Mouse (Mus musculus): ENCODE data around the gene Ang4.
"Not testable (repeated sequence)": the region's sequence is repeated elsewhere in the genome, so short reads cannot be mapped to it uniquely, and the experiment has no call there.

Ang4 gene

GRCm38 (mm10) chr14:51773490-51773889 lies at the start of gene Ang4:
Gene Ang4 (minus strand): TSS chr14:51773590.
- no peak for DNase-seq (ENCODE audit: low read depth)

DNA sequence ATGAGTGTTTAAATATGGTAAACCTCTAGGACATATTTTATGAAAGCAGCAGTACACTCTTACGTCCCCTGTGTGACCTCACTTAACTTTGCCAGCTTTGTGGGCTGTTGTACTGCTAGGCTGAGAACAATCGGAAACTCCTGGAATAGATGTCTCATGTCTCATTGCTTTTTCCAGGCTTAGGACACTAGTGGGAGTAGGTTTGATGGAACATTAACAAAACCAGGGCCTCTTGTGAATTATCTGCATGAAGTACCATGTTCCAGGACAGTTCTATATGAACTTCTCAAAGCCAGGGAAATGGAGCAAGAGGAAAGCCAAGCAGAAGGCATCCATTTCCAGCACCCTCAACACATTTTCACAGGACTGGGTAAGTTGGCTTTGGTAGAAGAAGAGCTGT lies 26.4 kb upstream of the Ang4 start, which contains the start of gene AY358078:
Gene AY358078 (plus strand): TSS at position 301 of the 400 bp plus-strand sequence.
- no peak for DNase-seq (ENCODE audit: low read depth)

GRCm38 (mm10) chr14:51794106-51794505 lies 20.7 kb upstream of the Ang4 start:
- no peak for DNase-seq (ENCODE audit: low read depth)

DNA sequence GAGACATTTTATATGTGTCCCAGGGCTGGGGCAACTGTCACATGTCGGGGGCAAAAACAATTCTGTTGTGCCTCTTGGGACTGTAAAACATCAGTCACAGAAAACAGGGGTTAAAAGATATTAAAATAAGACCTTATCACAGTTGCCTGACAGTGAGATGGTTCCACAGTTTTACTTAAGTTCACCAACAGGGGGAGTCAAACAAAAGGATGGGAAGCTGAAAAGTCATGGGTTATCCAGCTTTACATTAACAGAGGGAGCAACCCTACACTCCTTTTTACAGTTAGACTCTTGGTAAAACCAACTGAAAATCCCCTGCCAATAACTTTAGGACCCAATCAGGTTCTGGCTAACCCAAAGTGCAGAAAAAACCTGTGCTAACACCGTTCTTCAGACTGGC lies 15.8 kb upstream of the Ang4 start:
- DNase-seq (ENCODE audit: low read depth): no peak

GRCm38 (mm10) chr14:51787061-51787460 lies 13.7 kb upstream of the Ang4 start:
- DNase-seq (ENCODE audit: low read depth): no peak

- no peak for DNase-seq (ENCODE audit: low read depth)
Measured at GRCm38 (mm10) chr14:51786335-51786734, 12.9 kb upstream of the Ang4 start.

DNA sequence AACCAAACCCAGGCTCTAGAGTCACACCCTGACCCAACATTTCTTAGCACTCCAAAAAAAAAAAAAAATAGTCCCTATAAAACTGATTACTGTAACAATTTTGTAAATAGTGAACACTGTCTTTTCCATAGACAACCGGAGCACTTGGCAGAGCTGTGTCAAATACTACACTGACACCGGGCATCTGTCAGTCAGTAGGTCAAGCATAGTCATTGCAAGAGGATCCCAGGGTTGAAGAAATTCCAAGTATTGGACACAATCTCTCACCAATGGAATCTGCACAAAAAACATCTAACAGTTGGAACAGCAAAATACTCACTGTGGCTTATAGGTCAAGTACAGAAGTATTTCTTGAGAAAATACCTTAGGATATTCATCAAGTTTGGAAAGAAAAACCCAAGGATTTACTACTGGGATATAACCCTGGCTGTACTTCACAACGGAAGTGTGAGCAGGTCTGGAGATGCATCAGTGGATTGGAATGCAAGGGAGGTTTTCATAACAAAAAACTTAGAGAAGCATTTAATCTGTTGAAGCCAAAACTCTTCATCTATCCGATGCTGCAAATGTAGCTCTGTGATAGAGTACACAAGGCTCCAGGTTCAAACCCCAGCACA lies 5.6 kb upstream of the Ang4 start:
- no peak for DNase-seq (ENCODE audit: low read depth)

GRCm38 (mm10) chr14:51777791-51778190 lies 4.4 kb upstream of the Ang4 start:
- DNase-seq (ENCODE audit: low read depth): no peak

DNA sequence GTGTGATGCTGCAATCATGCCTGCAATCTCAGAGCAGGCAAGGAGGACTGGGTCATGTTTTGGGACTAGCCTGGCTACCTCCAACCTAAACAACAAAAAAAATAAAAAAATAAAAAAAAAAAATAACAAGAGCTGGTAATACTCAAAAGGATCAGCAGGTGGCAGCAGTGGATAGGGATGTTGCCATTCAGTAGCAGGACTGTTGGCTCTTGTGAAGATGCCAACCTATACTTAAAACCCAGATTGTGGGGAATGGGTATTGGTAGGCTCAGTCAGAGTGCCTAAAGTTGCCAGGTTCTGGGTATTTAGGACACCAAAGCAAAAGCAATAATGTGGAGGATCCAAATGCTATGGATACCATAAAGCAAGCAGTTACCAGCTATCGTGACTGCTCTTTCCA lies 2.0 kb downstream of the Ang4 start:
- not testable (repeated sequence) for DNase-seq (ENCODE audit: low read depth)

DNA sequence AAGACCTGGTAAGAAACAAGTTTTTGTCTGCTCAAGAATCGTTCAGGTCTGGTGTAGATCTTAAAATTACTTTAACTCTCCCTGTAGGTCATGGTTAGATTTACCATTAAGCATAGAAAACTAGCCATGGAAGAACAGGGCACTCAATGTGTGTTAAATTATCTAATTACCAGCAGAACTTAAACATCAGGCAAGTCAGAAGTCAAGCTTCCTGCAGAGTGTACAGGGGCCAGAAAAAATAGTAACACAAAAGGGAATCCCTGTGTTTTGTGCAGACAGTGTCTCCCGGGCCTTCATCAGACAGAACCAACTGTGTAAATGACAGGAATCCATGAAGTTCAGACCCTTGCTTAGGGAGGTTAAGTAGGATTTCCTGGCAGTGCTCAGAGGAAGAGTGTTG lies 17.4 kb downstream of the Ang4 start:
- DNase-seq (ENCODE audit: low read depth): no peak

GRCm38 (mm10) chr14:51740347-51741170 lies 32.8 kb downstream of the Ang4 start:
- no peak for DNase-seq (ENCODE audit: low read depth)

DNA sequence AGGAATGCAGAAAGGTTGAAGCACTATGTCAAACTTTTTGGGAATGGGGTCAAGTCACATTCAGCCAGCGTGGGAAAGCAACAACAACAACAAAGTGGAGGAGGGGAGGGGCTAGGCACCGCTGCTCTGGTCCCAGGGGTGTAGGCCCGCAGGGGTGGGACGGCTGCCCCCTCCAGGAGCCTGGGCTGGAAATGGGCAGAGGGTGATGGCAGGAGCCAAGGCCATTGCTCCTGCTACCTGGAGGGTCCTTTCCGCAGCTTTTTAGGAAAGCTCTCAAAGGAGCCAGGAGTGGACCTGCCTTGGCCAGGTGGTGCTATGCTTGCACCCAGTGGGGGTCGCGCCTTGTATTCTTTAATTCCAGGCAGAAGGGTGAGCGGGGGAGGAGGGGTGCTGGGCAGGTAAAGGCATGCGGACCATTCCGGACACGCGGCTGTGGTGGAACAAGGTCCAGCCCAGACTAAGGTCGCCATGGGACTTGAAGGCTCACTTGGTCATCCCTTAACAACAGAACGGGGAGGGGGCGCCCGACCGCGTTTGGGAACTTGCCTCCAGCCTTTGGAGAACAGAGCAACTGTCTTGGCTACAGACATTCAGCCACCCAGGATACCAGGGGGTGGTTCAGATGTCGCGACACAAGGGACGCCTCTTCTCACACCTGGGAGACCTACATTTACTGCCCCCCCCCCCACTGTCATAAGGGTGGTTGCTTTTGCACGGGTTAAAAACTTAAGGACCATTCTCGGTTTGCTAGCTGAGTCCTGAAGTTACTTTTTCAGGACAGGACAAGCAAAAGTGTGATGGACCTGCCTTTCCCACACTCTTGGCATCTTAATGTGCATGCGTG lies 34.0 kb downstream of the Ang4 start:
- DNase-seq (ENCODE audit: low read depth): no peak

- DNase-seq (ENCODE audit: low read depth): no peak
Measured at GRCm38 (mm10) chr14:51738411-51739149, 34.8 kb downstream of the Ang4 start.

DNA sequence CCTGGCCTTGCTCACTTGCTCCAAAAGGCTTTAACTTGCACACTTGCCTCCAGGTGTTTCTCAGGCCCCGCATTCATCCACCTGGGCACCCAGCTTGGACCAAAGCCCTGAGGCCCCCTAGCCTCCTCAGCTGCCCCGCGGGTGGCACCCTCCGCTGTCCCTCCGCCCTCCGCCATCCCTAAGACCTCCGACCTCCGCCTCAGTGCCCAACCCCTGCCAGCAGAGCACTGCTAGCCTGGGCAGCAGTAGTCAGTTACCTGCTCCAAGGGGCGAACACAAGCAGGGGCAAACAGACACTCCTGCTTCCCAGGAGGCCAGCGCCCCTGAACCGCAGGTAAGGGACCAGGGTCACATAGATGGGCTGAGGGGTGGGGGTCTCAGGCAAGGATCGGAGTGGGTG lies 35.4 kb downstream of the Ang4 start:
- DNase-seq (ENCODE audit: low read depth): no peak

DNA sequence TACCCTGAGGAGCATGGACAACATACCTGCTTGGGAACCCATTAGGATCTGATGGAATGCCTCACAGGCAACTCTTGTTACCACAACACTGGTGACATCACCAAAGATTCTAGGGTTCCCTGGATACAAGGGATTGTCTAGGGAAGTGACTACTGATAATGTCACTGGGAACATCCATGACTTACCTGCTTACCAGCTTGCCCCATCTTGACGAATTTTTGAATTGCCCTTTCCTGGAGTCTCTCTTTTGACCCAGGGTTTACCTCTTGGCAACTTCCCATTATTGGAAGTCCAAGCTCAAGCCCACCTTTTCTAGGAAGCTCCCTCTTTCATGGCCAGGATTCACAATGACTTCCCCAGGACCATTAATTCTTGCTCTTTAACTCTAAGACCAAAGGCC lies 56.3 kb downstream of the Ang4 start, which contains the start of gene Gm5800:
Gene Gm5800 (minus strand): TSS at position 101 of the 400 bp plus-strand sequence.
- no peak for DNase-seq (ENCODE audit: low read depth)
